In genomic region chr10:117711408-117711807, GRCm38 (mm10) we compare ENCODE assay signal across 8 mouse cellular contexts. TPM values are rescaled to one million over a fixed set of nuclear protein-coding genes. Genes with fewer than 3 reads are reported as not detected.
DNase-seq lines count a peak whose midpoint lies in the region; ATAC-seq and TF ChIP-seq lines count a peak whose summit lies in the region.

No protein-coding gene starts in this region.

- TF ChIP-seq CTCF in kidney, postnatal 0 days (IDR thresholded peaks at IDR 0.05; ENCODE audit: low read depth), result no peak

- H3K4me3 ChIP-seq in lung, embryonic 15.5 days, result peak overlapping the region; percentile 84
- no peak overlapping the region for H3K4me3 ChIP-seq in forebrain, embryonic 11.5 days (ENCODE audit: low read depth, low read length)
- peak overlapping the region; percentile 99 for H3K4me3 ChIP-seq in kidney, postnatal 0 days (replicated peaks; ENCODE audit: low read depth, low read length)
- peak overlapping the region; percentile 91 for H3K4me3 ChIP-seq in neural tube, embryonic 13.5 days

- no peaks in the 10 kb centered on the region for H3K9me3 ChIP-seq in lung, embryonic 15.5 days
- H3K9me3 ChIP-seq in forebrain, embryonic 11.5 days (ENCODE audit: control insufficient read depth, low read length), result no peaks in the 10 kb centered on the region
- H3K9me3 ChIP-seq in kidney, postnatal 0 days (replicated peaks; ENCODE audit: low read length), result no peaks in the 10 kb centered on the region
- no peaks in the 10 kb centered on the region for H3K9me3 ChIP-seq in neural tube, embryonic 13.5 days

- intact Hi-C loops in left cerebral cortex, postnatal 10 days (cut with DNase I), result no loop called here

- DNase-seq in lung, postnatal 25 days (ENCODE audit: low spot score), result no peak
- DNase-seq in forebrain, embryonic 11.5 days (ENCODE audit: low spot score), result no peak
- no peak for DNase-seq in kidney, postnatal 0 days (ENCODE audit: low spot score)
- DNase-seq in embryo, embryonic 10 days (ENCODE audit: low spot score), result no peak
- DNase-seq in left cerebral cortex, postnatal 10 days (ENCODE audit: extremely low spot score in 1 of 2, low spot score in 2 of 2), result no peak

- H3K27ac ChIP-seq in lung, embryonic 15.5 days, result peak overlapping the region; percentile 64; the same call in 1 of the 2 replicates
- no peak overlapping the region for H3K27ac ChIP-seq in forebrain, embryonic 11.5 days (ENCODE audit: low read depth, low read length)
- peak overlapping the region; percentile 77 for H3K27ac ChIP-seq in kidney, postnatal 0 days
- no peak overlapping the region for H3K27ac ChIP-seq in neural tube, embryonic 13.5 days (replicated peaks)

- WGBS in lung, embryonic 15.5 days, result 64% methylated on average over 5 of the region's 5 CpGs
- 70% methylated on average over 5 of the region's 5 CpGs for WGBS in forebrain, embryonic 11.5 days
- 70% methylated on average over 5 of the region's 5 CpGs for WGBS in kidney, postnatal 0 days
- WGBS in neural tube, embryonic 13.5 days, result 68% methylated on average over 5 of the region's 5 CpGs

- peak overlapping the region; percentile 99; the same call in 1 of the 2 replicates for H3K9ac ChIP-seq in lung, embryonic 15.5 days
- peak overlapping the region; percentile 100 for H3K9ac ChIP-seq in forebrain, embryonic 11.5 days (ENCODE audit: low read length)
- peak overlapping the region; percentile 99; the same call in 1 of the 2 replicates for H3K9ac ChIP-seq in kidney, postnatal 0 days (ENCODE audit: low read depth, low read length)
- peak overlapping the region; percentile 100 for H3K9ac ChIP-seq in neural tube, embryonic 13.5 days

- peak overlapping the region; percentile 67 for H3K4me2 ChIP-seq in lung, embryonic 15.5 days
- peak overlapping the region; percentile 57; the same call in 1 of the 2 replicates for H3K4me2 ChIP-seq in forebrain, embryonic 11.5 days (ENCODE audit: low read depth, low read length, severe bottlenecking)
- H3K4me2 ChIP-seq in kidney, postnatal 0 days (ENCODE audit: low read length), result peak overlapping the region; percentile 73
- peak overlapping the region; percentile 85 for H3K4me2 ChIP-seq in neural tube, embryonic 13.5 days

- H3K4me1 ChIP-seq in lung, embryonic 15.5 days, result peaks cover 15% of the 10 kb centered on the region
- H3K4me1 ChIP-seq in forebrain, embryonic 11.5 days (replicated peaks; ENCODE audit: control insufficient read depth, insufficient read depth, low read length), result no peaks in the 10 kb centered on the region; the same call in 1 of the 2 replicates
- 0 out of 2 replicates have a peak, but pooled peaks cover 4% of the 10 kb centered on the region for H3K4me1 ChIP-seq in kidney, postnatal 0 days (replicated peaks; ENCODE audit: insufficient read depth, low read length)
- peaks cover 32% of the 10 kb centered on the region for H3K4me1 ChIP-seq in neural tube, embryonic 13.5 days (replicated peaks)

- H3K36me3 ChIP-seq in lung, embryonic 15.5 days, result peaks cover 18% of the 10 kb centered on the region
- H3K36me3 ChIP-seq in forebrain, embryonic 11.5 days (ENCODE audit: control insufficient read depth, insufficient read depth, low read length), result no peaks in the 10 kb centered on the region; the same call in 1 of the 2 replicates
- H3K36me3 ChIP-seq in kidney, postnatal 0 days (ENCODE audit: insufficient read depth, low read length), result peaks cover 5% of the 10 kb centered on the region
- peaks cover 14% of the 10 kb centered on the region for H3K36me3 ChIP-seq in neural tube, embryonic 13.5 days

- no peaks in the 10 kb centered on the region for H3K27me3 ChIP-seq in lung, embryonic 15.5 days
- no peaks in the 10 kb centered on the region for H3K27me3 ChIP-seq in forebrain, embryonic 11.5 days (ENCODE audit: control insufficient read depth, insufficient read depth, low read length)
- no peaks in the 10 kb centered on the region for H3K27me3 ChIP-seq in kidney, postnatal 0 days (ENCODE audit: insufficient read depth, low read length)
- H3K27me3 ChIP-seq in neural tube, embryonic 13.5 days, result no peaks in the 10 kb centered on the region

- ATAC-seq in lung, embryonic 15.5 days (ENCODE audit: borderline replicate concordance, extremely low read depth, low FRiP score, low TSS enrichment), result no peak
- no peak for ATAC-seq in forebrain, embryonic 11.5 days (replicated peaks; ENCODE audit: low FRiP score)
- ATAC-seq in kidney, postnatal 0 days (replicated peaks; ENCODE audit: low FRiP score, low read depth), result no peak
- no peak for ATAC-seq in neural tube, embryonic 13.5 days (ENCODE audit: low read depth)
- no peak for ATAC-seq in CD4-positive, CD25-positive, alpha-beta regulatory T cell, adult 4 months

RNA-seq across cellular contexts. Expression of gene Mdm2, which starts 0.8 kb away (rescaled TPM):
- 38.5 and 47.7 TPM in 2 replicates for polyA plus RNA-seq in lung, embryonic 15.5 days (2015; fragmentation: Nextera tagmentation; extraction: Ambion mirVana)
- 75.9 and 91.6 TPM in 2 replicates for polyA plus RNA-seq in forebrain, embryonic 11.5 days (2014; fragmentation: Nextera tagmentation; extraction: Ambion mirVana)
- polyA plus RNA-seq in kidney, postnatal 0 days (2015; fragmentation: Nextera tagmentation; extraction: Ambion mirVana), result 22.0 and 24.5 TPM in 2 replicates
- 52.5 and 66.2 TPM in 2 replicates for polyA plus RNA-seq in neural tube, embryonic 13.5 days (2015; fragmentation: Nextera tagmentation; extraction: Ambion mirVana)
- polyA plus RNA-seq in CD4-positive, CD25-positive, alpha-beta regulatory T cell, adult 4 months (2017; shearing (Covaris generic)), result 10 to 100 TPM; 47.3 to 54.7 TPM
- total RNA-seq in left cerebral cortex, postnatal 10 days (2021), result 10 to 100 TPM; 39.5 to 42.1 TPM

RNA-seq across cellular contexts. Expression of gene Slc35e3, which starts 34.8 kb away (rescaled TPM):
- 17.5 and 18.5 TPM in 2 replicates for polyA plus RNA-seq in lung, embryonic 15.5 days (2015; fragmentation: Nextera tagmentation; extraction: Ambion mirVana)
- 21.9 and 22.2 TPM in 2 replicates for polyA plus RNA-seq in forebrain, embryonic 11.5 days (2014; fragmentation: Nextera tagmentation; extraction: Ambion mirVana)
- polyA plus RNA-seq in kidney, postnatal 0 days (2015; fragmentation: Nextera tagmentation; extraction: Ambion mirVana), result 12.7 and 13.1 TPM in 2 replicates
- polyA plus RNA-seq in neural tube, embryonic 13.5 days (2015; fragmentation: Nextera tagmentation; extraction: Ambion mirVana), result 30.6 and 32.0 TPM in 2 replicates
- 1 to 10 TPM; 2.1 to 2.8 TPM for polyA plus RNA-seq in CD4-positive, CD25-positive, alpha-beta regulatory T cell, adult 4 months (2017; shearing (Covaris generic))
- total RNA-seq in left cerebral cortex, postnatal 10 days (2021), result 10 to 100 TPM; 30.9 to 31.6 TPM

Comparison
In these comparisons a context has a peak if more than half of its experiments do, and no peak if none do; other contexts are left out.
1. H3K27ac ChIP-seq: peak in lung, embryonic 15.5 days (single experiment) and kidney, postnatal 0 days (single experiment); none in forebrain, embryonic 11.5 days (single experiment) and neural tube, embryonic 13.5 days (single experiment).
2. Peak in every context shown above with its lines, with median percentiles within 50 percentile points of each other: H3K4me2 ChIP-seq and H3K9ac ChIP-seq.